ENCODE assay signal across 24 mouse cellular contexts in genomic region chr7:66215911-66216310, GRCm38 (mm10).
DNase-seq lines count a peak whose midpoint lies in the region; ATAC-seq lines count a peak whose summit lies in the region.
"Had no signal": no experiment of that assay in that cellular context is flagged by ENCODE, and none has a peak within 500 bp of the region (broad histone marks: within the 10 kb centered on the region; RNA-seq: fewer than 3 reads in every experiment).

No protein-coding gene starts in this region.

- ATAC-seq in intestine, embryonic 14.5 days (replicated peaks; ENCODE audit: low FRiP score, low TSS enrichment, low read depth) = no peak
- ATAC-seq in intestine, embryonic 16.5 days = no peak
- ATAC-seq in liver, embryonic 13.5 days (ENCODE audit: low read depth) = no peak
- no peak for ATAC-seq in liver, embryonic 12.5 days
- ATAC-seq: forebrain, embryonic 13.5 days; forebrain, embryonic 15.5 days had no signal

- H3K36me3 ChIP-seq in intestine, embryonic 14.5 days (ENCODE audit: control insufficient read depth, insufficient read depth, low read length) = no peaks in the 10 kb centered on the region
- no peaks in the 10 kb centered on the region for H3K36me3 ChIP-seq in intestine, embryonic 16.5 days (ENCODE audit: control insufficient read depth, insufficient read depth, low read length)
- H3K36me3 ChIP-seq in liver, embryonic 13.5 days = no peaks in the 10 kb centered on the region
- no peaks in the 10 kb centered on the region for H3K36me3 ChIP-seq in liver, embryonic 12.5 days
- H3K36me3 ChIP-seq in limb, embryonic 10.5 days = no peaks in the 10 kb centered on the region
- H3K36me3 ChIP-seq: embryonic facial prominence, embryonic 13.5 days; embryonic facial prominence, embryonic 15.5 days; forebrain, embryonic 10.5 days; forebrain, embryonic 15.5 days had no signal

- H3K27me3 ChIP-seq in intestine, embryonic 14.5 days (replicated peaks; ENCODE audit: control insufficient read depth, insufficient read depth, low read length) = no peaks in the 10 kb centered on the region
- no peaks in the 10 kb centered on the region for H3K27me3 ChIP-seq in intestine, embryonic 16.5 days (replicated peaks; ENCODE audit: control insufficient read depth, insufficient read depth, low read length)
- no peaks in the 10 kb centered on the region for H3K27me3 ChIP-seq in liver, embryonic 13.5 days
- H3K27me3 ChIP-seq in liver, embryonic 12.5 days (replicated peaks) = no peaks in the 10 kb centered on the region
- H3K27me3 ChIP-seq in limb, embryonic 10.5 days (ENCODE audit: low read depth, poor library complexity, severe bottlenecking) = no peaks in the 10 kb centered on the region
- H3K27me3 ChIP-seq: embryonic facial prominence, embryonic 13.5 days; embryonic facial prominence, embryonic 15.5 days; forebrain, embryonic 13.5 days; forebrain, embryonic 15.5 days had no signal

- H3K4me2 ChIP-seq in intestine, embryonic 14.5 days (ENCODE audit: low read length) = no peak overlapping the region
- no peak overlapping the region for H3K4me2 ChIP-seq in intestine, embryonic 16.5 days (ENCODE audit: low read depth, low read length)
- no peak overlapping the region for H3K4me2 ChIP-seq in liver, embryonic 13.5 days
- H3K4me2 ChIP-seq in liver, embryonic 12.5 days = no peak overlapping the region
- H3K4me2 ChIP-seq: embryonic facial prominence, embryonic 13.5 days; embryonic facial prominence, embryonic 15.5 days; forebrain, embryonic 13.5 days; forebrain, embryonic 15.5 days had no signal

- no peak overlapping the region for H3K4me3 ChIP-seq in intestine, embryonic 14.5 days (ENCODE audit: low read depth, low read length)
- H3K4me3 ChIP-seq in intestine, embryonic 16.5 days (ENCODE audit: low read length) = no peak overlapping the region
- no peak overlapping the region for H3K4me3 ChIP-seq in liver, embryonic 13.5 days (replicated peaks)
- H3K4me3 ChIP-seq in liver, embryonic 12.5 days = no peak overlapping the region
- H3K4me3 ChIP-seq in limb, embryonic 10.5 days = no peak overlapping the region
- H3K4me3 ChIP-seq: embryonic facial prominence, embryonic 13.5 days; embryonic facial prominence, embryonic 15.5 days; erythroblast, embryonic 14.5 days; forebrain, embryonic 10.5 days; forebrain, embryonic 13.5 days; forebrain, embryonic 15.5 days had no signal

- no peak overlapping the region for H3K27ac ChIP-seq in intestine, embryonic 14.5 days (ENCODE audit: low read depth)
- no peak overlapping the region for H3K27ac ChIP-seq in intestine, embryonic 16.5 days (ENCODE audit: low read length)
- H3K27ac ChIP-seq in liver, embryonic 13.5 days = 0 out of 2 replicates have a peak overlapping the region, but pooled peaks have one; percentile 21
- H3K27ac ChIP-seq in liver, embryonic 12.5 days = no peak overlapping the region
- H3K27ac ChIP-seq in limb, embryonic 10.5 days = no peak overlapping the region
- H3K27ac ChIP-seq: embryonic facial prominence, embryonic 13.5 days; embryonic facial prominence, embryonic 15.5 days; forebrain, embryonic 13.5 days; forebrain, embryonic 15.5 days had no signal

- peaks cover 10% of the 10 kb centered on the region for H3K4me1 ChIP-seq in intestine, embryonic 14.5 days (replicated peaks; ENCODE audit: control insufficient read depth, insufficient read depth, low read length)
- H3K4me1 ChIP-seq in intestine, embryonic 16.5 days (ENCODE audit: control insufficient read depth, insufficient read depth, low read length) = 0 out of 2 replicates have a peak, but pooled peaks cover 4% of the 10 kb centered on the region
- peaks cover 23% of the 10 kb centered on the region for H3K4me1 ChIP-seq in liver, embryonic 13.5 days (replicated peaks)
- H3K4me1 ChIP-seq in liver, embryonic 12.5 days = peaks cover 29% of the 10 kb centered on the region
- H3K4me1 ChIP-seq in limb, embryonic 10.5 days = peaks cover 40% of the 10 kb centered on the region

- intact Hi-C loops in heart, postnatal 25 days (cut with DNase I) = no loop called here

- 83% methylated on average over 1 of the region's 1 CpGs for WGBS in intestine, embryonic 14.5 days
- 95% methylated on average over 1 of the region's 1 CpGs for WGBS in intestine, embryonic 16.5 days
- 67% methylated on average over 1 of the region's 1 CpGs for WGBS in liver, embryonic 13.5 days (ENCODE audit: insufficient replicate concordance)
- 50% methylated on average over 1 of the region's 1 CpGs for WGBS in liver, embryonic 12.5 days (ENCODE audit: insufficient replicate concordance)
- WGBS in limb, embryonic 10.5 days = 83% methylated on average over 1 of the region's 1 CpGs

- no peaks in the 10 kb centered on the region for H3K9me3 ChIP-seq in intestine, embryonic 14.5 days (ENCODE audit: control insufficient read depth, low read length)
- H3K9me3 ChIP-seq in intestine, embryonic 16.5 days (ENCODE audit: control insufficient read depth, low read length) = no peaks in the 10 kb centered on the region
- no peaks in the 10 kb centered on the region for H3K9me3 ChIP-seq in liver, embryonic 13.5 days (replicated peaks)
- no peaks in the 10 kb centered on the region for H3K9me3 ChIP-seq in liver, embryonic 12.5 days (replicated peaks)
- no peaks in the 10 kb centered on the region for H3K9me3 ChIP-seq in limb, embryonic 10.5 days (replicated peaks)
- H3K9me3 ChIP-seq: embryonic facial prominence, embryonic 13.5 days; embryonic facial prominence, embryonic 15.5 days; forebrain, embryonic 10.5 days; forebrain, embryonic 13.5 days; forebrain, embryonic 15.5 days had no signal

- peak; percentile 73 for DNase-seq in heart, adult 11 months
- DNase-seq in heart, postnatal 25 days (ENCODE audit: low spot score) = no peak
- peak; percentile 48 for DNase-seq in intestine, embryonic 14.5 days (ENCODE audit: low spot score)
- DNase-seq in liver, embryonic 13.5 days = no peak
- peak; percentile 20 for DNase-seq in limb, embryonic 10.5 days (ENCODE audit: low spot score)
- DNase-seq in frontal cortex, postnatal 25 days (ENCODE audit: low spot score in 2 of 2) = no peak
- DNase-seq: adrenal gland, adult 2 months; adrenal gland, postnatal 10 days; adrenal gland, postnatal 25 days; cerebellum, adult 11 months; cerebellum, adult 18-20 months; cerebellum, adult 8-10 months; cerebellum, adult 9-11 months; cerebellum, postnatal 14 days; cerebellum, postnatal 36 days; embryo, embryonic 11 days had no signal

- no peak overlapping the region for H3K9ac ChIP-seq in intestine, embryonic 14.5 days (ENCODE audit: low read length)
- no peak overlapping the region for H3K9ac ChIP-seq in intestine, embryonic 16.5 days (ENCODE audit: low read depth, low read length)
- H3K9ac ChIP-seq in liver, embryonic 13.5 days = no peak overlapping the region
- no peak overlapping the region for H3K9ac ChIP-seq in liver, embryonic 12.5 days
- H3K9ac ChIP-seq: embryonic facial prominence, embryonic 13.5 days; embryonic facial prominence, embryonic 15.5 days; forebrain, embryonic 13.5 days; forebrain, embryonic 15.5 days had no signal

Comparison
In these comparisons a context has a peak if more than half of its experiments do, and no peak if none do; other contexts are left out.
1. DNase-seq: peak in heart, adult 11 months (single experiment), intestine, embryonic 14.5 days (single experiment) and limb, embryonic 10.5 days (single experiment); none in heart, postnatal 25 days (single experiment), liver, embryonic 13.5 days (single experiment) and frontal cortex, postnatal 25 days (0 of 2).